Mouse (Mus musculus): ENCODE measurements around the gene Exoc3l4.

GRCm38 (mm10) chr12:111448931-111449705 lies 32.3 kb downstream of the Exoc3l4 start:
- TF ChIP-seq CTCF (IDR thresholded peaks at IDR 0.05; ENCODE audit: control insufficient read depth, insufficient read depth, insufficient read length) (no peak), MAX (IDR thresholded peaks at IDR 0.05) (no peak), USF1 (IDR thresholded peaks at IDR 0.05; ENCODE audit: low read depth) (no peak), MYOG (IDR thresholded peaks at IDR 0.05; ENCODE audit: control insufficient read depth, extremely low read depth, insufficient read length) (no peak), FOSL1 (IDR thresholded peaks at IDR 0.05; ENCODE audit: insufficient read depth, low read length, poor library complexity, severe bottlenecking) (no peak), MYOD1 (IDR thresholded peaks at IDR 0.05; ENCODE audit: control insufficient read depth, insufficient read length, low read depth) (no peak), CEBPB (IDR thresholded peaks at IDR 0.05; ENCODE audit: low read depth) (no peak)
